Mouse (Mus musculus) lung, adult 2 months (tissue): ENCODE data around the gene Ssr2.

Experiments used
- CTCF ChIP-seq: fragments of 200-500 bp; IDR thresholded peaks from 2 replicates; pipeline ENCODE4 v1.5.1; 2011; ENCODE audit warnings: mild to moderate bottlenecking, low read length, control low read depth; ENCODE audit not compliant: insufficient read depth
- POLR2A ChIP-seq: fragments of 200-500 bp; IDR thresholded peaks from 2 replicates; pipeline ENCODE4 v1.6.1; 2011; ENCODE audit warnings: low read depth, mild to moderate bottlenecking, control low read depth, low read length, borderline replicate concordance; ENCODE audit errors: extremely low read depth

DNA sequence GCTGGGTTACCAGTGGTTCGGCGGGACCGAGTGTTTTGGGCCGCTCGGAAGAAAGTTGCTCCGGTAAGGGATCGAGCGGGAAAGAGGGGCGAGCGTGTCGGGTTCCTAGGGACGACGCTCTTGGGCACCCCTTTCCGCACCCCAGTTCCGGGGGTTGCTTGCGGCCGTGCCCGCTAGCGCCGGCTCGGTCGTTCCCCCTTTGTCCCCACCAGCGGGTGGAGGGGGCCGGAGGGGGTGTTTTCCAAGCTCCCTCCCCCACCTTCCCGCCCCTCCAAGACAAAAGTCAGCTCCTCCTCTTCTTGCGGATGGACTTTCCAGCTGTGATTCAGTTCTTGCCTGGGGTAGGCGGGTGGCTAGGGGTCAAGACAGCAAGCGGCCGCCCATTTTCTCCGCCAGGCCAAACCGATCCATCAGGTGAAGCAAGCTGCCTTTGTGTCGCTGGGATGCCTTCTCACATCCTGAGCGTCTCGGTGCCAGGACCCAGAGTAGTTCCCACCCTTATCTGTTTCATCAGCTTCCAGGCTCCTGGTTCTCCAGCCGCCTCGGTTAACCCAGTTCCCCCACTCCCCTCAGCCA, 45.9 kb downstream of the Ssr2 start:
- peak; percentile 50; the same call in 1 of the 2 replicates for TF ChIP-seq POLR2A
- TF ChIP-seq CTCF: no peak
